Mouse (Mus musculus) ES-E14 (cell line): ENCODE data around the gene Cela2a. TPM values are rescaled to one million over a fixed set of nuclear protein-coding genes. Genes with fewer than 3 reads are reported as not detected.

Experiments used
- DNase-seq: peaks from one replicate; pipeline ENCODE4 v3.0.0-alpha.2; 2013; ENCODE audit warnings: low read depth, low spot score
- H3K27ac ChIP-seq: 2 replicates; pipeline ENCODE4 v1.5.1; 2012; ENCODE audit warnings: low read depth, mild to moderate bottlenecking, low read length, moderate library complexity, mixed read lengths; ENCODE audit not compliant: poor library complexity, insufficient read depth, severe bottlenecking
- H3K36me3 ChIP-seq: 2 replicates; pipeline ENCODE4 v1.6.1; 2012; ENCODE audit warnings: mild to moderate bottlenecking, low read length, moderate library complexity, mixed read lengths; ENCODE audit not compliant: control insufficient read depth, poor library complexity, insufficient read depth, severe bottlenecking
- H3K4me1 ChIP-seq, 2 experiments: fragments of 150-350 bp in 1 of 2; sonication (generic) in 1 of 2; 2 replicates each; pipeline ENCODE4 v1.6.1; 2012; ENCODE audit warnings: low read length in 2 of 2, mild to moderate bottlenecking in 1 of 2, mixed read lengths in 1 of 2; ENCODE audit not compliant: control insufficient read depth in 2 of 2, insufficient read depth in 2 of 2, poor library complexity in 1 of 2
- H3K4me3 ChIP-seq, 2 experiments: fragments of 150-350 bp in 1 of 2; sonication (generic) in 1 of 2; 2 replicates each; pipeline ENCODE4 v1.5.1; 2012; ENCODE audit warnings: low read length in 2 of 2, low read depth in 1 of 2, mild to moderate bottlenecking in 1 of 2, mixed read lengths in 1 of 2; ENCODE audit not compliant: insufficient read depth in 1 of 2, poor library complexity in 1 of 2, severe bottlenecking in 1 of 2
- H3K9ac ChIP-seq: 2 replicates; pipeline ENCODE4 v1.6.1; 2012; ENCODE audit warnings: low read depth, mild to moderate bottlenecking, low read length, mixed read lengths; ENCODE audit not compliant: poor library complexity, insufficient read depth, severe bottlenecking
- H3K9me3 ChIP-seq: fragments of 150-350 bp; sonication (generic); 2 replicates; pipeline ENCODE4 v1.6.1; 2012; ENCODE audit warnings: low read depth, mild to moderate bottlenecking, low read length; ENCODE audit not compliant: control insufficient read depth, insufficient read depth
- CHD2 ChIP-seq: IDR thresholded peaks from 2 replicates; pipeline ENCODE4 v1.6.1; 2014; ENCODE audit warnings: mild to moderate bottlenecking, low read depth, low read length, inconsistent platforms
- HCFC1 ChIP-seq: IDR thresholded peaks from 2 replicates; pipeline ENCODE4 v1.6.1; 2012; ENCODE audit warnings: low read length, inconsistent platforms, borderline replicate concordance; ENCODE audit not compliant: insufficient read depth
- MAFK ChIP-seq: IDR thresholded peaks from 2 replicates; pipeline ENCODE4 v1.6.1; 2014; ENCODE audit warnings: mild to moderate bottlenecking, low read depth, low read length, inconsistent platforms; ENCODE audit not compliant: insufficient read depth
- ZC3H11A ChIP-seq: IDR thresholded peaks from 2 replicates; pipeline ENCODE4 v1.6.1; 2012; ENCODE audit warnings: low read depth, mild to moderate bottlenecking, inconsistent platforms, low read length, borderline replicate concordance
- ZNF384 ChIP-seq: IDR thresholded peaks from 2 replicates; pipeline ENCODE4 v1.6.1; 2012; ENCODE audit warnings: low read depth, low read length, inconsistent platforms
- in situ Hi-C, 2 experiments: fragments of 600-800 bp; cut with MboI; formaldehyde crosslinking; loops; one replicate each; pipeline ENCODE4 v1.15.1; 2025; ENCODE audit warnings: low sequenced_read_pairs in 2 of 2, inconsistent platforms in 1 of 2; ENCODE audit not compliant: unreplicated experiment in 2 of 2
- total RNA-seq: library from RNA; depleted of rRNA; stranded (reverse); fragments of 300-350 nt; gene quantifications from 2 replicates; pipeline ENCODE4 v1.2.3, GENCODE M21; 2012

Gene Cela2a
- total RNA-seq, 1 experiment = 8.2 TPM

DNA sequence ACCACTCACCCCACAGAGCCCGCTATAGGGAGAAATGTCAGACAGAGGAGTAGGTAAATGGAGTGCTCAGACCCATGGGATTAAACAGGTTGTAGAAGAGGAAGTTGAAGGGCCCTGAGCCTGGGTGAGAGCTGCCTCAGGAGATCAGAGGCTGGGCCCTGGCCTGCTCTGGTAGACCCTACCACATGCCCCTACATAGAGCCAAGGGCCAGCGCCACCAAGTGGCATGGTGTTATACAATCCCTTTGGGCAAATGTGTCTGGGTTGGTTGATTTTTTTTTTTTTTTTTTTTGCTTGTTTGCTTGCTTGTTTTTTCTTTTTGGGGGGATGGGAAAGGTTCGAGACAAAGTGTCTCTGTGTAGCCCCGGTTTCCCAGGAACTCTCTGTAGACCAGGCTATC is 21.9 kb downstream of the Cela2a start:
- Histone ChIP-seq H3K27ac (no peak overlapping the region), H3K36me3 (peaks cover 22% of the 10 kb centered on the region; the same call in 1 of the 2 replicates), H3K4me3 (no peak overlapping the region), H3K9me3 (no peaks in the 10 kb centered on the region), H3K4me1 (no peaks in the 10 kb centered on the region), H3K9ac (no peak overlapping the region)
- TF ChIP-seq ZC3H11A (no peak), CHD2 (no peak), MAFK (no peak)
- in situ Hi-C loops = no loop called here
- DNase-seq = no peak

DNA sequence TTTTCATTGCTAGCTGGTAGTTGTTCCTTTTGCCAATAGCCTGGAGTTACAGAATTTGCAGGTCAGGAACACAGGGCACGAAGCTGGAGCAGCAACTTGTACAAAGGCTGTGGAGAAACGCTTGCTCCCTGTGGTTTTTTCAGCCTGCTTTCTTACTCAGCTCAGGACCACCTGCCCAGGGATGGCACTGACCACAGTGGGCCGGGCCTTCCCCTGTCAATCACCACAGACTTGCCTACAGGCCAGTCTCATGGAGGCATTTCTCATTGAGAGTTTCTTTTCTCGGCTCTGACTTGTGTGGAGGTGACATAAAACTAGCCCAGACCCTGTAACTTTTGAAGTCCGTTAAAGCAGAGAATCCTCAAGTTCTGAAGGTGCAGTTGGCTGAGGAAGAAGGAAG is 28.4 kb downstream of the Cela2a start:
- Histone ChIP-seq H3K27ac (no peak overlapping the region; the same call in 1 of the 2 replicates), H3K9me3 (no peaks in the 10 kb centered on the region), H3K9ac (no peak overlapping the region), H3K4me1 (peaks cover 0 to 3% of the 10 kb centered on the region in 2 experiments; a peak in 1 of 4 replicates), H3K36me3 (peaks cover 8% of the 10 kb centered on the region), H3K4me3 (no peak overlapping the region)
- TF ChIP-seq ZC3H11A = no peak
- TF ChIP-seq HCFC1 = no peak
- TF ChIP-seq CHD2 = no peak
- TF ChIP-seq MAFK = no peak
- TF ChIP-seq ZNF384 = no peak
- in situ Hi-C loops = no loop called here
- DNase-seq = no peak

DNA sequence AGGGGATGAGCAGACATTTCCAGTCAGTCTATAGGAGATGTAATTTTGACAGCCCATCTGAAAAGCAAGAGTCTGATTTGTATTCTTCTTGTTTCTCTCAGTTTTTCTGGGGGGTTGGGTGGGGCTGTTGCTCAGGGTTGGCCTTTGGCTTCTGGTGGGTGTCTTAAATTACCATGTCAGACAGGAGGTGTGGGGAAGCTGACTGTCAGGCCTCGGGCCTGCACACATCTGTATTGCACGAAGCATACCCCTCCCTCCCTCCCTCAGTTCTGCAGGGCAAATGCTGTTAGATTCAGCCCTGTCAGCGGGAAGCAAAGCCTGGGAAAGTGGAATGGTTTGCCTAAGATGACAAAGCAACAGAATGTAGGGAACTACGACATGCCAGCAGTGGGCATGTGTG is 29.0 kb downstream of the Cela2a start:
- TF ChIP-seq HCFC1 (no peak), ZNF384 (no peak), MAFK (no peak), CHD2 (no peak)
- in situ Hi-C loops = no loop called here
- Histone ChIP-seq H3K27ac (peak overlapping the region; percentile 12; the same call in 1 of the 2 replicates), H3K4me3 (no peak overlapping the region), H3K36me3 (peaks cover 8% of the 10 kb centered on the region), H3K9me3 (no peaks in the 10 kb centered on the region), H3K4me1 (peaks cover 0 to 3% of the 10 kb centered on the region in 2 experiments; a peak in 1 of 4 replicates), H3K9ac (no peak overlapping the region)
- no peak for DNase-seq

DNA sequence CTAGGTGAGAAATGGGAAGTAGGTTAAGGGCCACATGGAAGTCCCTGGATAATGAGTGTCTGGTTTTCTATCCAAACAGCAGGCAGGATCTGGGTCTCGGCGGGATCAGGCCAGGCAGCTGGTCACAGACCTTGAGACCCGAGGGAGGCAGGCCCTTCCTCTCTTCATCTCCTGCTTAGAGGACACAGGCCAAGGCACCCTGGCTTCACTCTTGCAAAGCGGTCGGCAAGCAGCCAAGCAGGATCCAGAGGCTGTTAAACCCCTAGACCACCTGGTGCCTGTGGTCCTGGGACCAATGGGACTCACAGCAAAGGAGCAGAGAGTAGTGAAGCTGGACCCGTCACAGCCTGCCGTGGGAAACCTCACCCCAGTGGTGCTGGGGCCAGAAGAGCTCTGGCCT is 29.6 kb downstream of the Cela2a start:
- peaks cover 8% of the 10 kb centered on the region for H3K36me3 ChIP-seq
- no peaks in the 10 kb centered on the region for H3K9me3 ChIP-seq
- no peak overlapping the region for H3K27ac ChIP-seq
- H3K4me1 ChIP-seq = peaks cover 0 to 3% of the 10 kb centered on the region in 2 experiments; a peak in 1 of 4 replicates
- TF ChIP-seq MAFK = no peak
- no peak for TF ChIP-seq ZC3H11A
- TF ChIP-seq ZNF384 = no peak
- no peak for TF ChIP-seq CHD2
- DNase-seq = no peak
- no peak overlapping the region for H3K9ac ChIP-seq
- no peak overlapping the region for H3K4me3 ChIP-seq
- in situ Hi-C loops = no loop called here

DNA sequence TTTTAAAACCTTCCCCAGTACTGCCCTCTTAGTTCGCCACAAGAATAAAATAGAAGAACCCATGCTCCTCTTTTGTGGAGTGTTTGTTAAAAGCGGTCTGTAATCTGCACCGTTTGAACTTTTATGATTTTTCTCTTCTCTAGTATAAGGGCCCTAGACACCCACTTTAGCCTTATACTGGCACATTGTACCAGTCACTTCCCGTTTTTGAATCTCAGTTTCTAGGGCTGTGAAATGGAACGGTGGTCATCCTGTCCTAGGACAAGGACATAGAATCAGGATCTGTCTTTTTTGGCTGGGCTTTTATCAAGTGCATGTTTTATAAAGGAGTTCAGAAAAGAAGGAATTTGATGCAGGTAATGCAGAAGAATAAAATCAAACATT is 31.8 kb downstream of the Cela2a start:
- peaks cover 2 to 3% of the 10 kb centered on the region in 2 experiments; a peak in 2 of 4 replicates for H3K4me1 ChIP-seq
- H3K9me3 ChIP-seq = no peaks in the 10 kb centered on the region
- peak overlapping the region; percentile 72 for H3K9ac ChIP-seq
- H3K4me3 ChIP-seq = peak overlapping the region; percentile 82 to 84
- H3K36me3 ChIP-seq = peaks cover 8% of the 10 kb centered on the region
- TF ChIP-seq CHD2 (no peak), HCFC1 (no peak), MAFK (no peak), ZC3H11A (no peak), ZNF384 (no peak)
- DNase-seq = no peak
- no peak overlapping the region for H3K27ac ChIP-seq
- in situ Hi-C loops = no loop called here
